Mouse (Mus musculus) CH12.LX (cell line): ENCODE measurements around the gene Gm49340.

Experiments
- CTCF ChIP-seq, 2 experiments: IDR thresholded peaks in 1 of 2; conservative IDR thresholded peaks in 1 of 2; 2 replicates each; pipeline ENCODE4 v1.5.1; 2011 to 2012; ENCODE audit warnings: low read depth in 2 of 2, low read length in 2 of 2, improper control_type of control experiment in 1 of 2, inconsistent platforms in 1 of 2, mild to moderate bottlenecking in 1 of 2, moderate library complexity in 1 of 2
- MYC ChIP-seq: IDR thresholded peaks from 2 replicates; pipeline ENCODE4 v1.6.1; 2011; ENCODE audit warnings: low read depth, mild to moderate bottlenecking, improper control_type of control experiment, low read length
- POLR2A ChIP-seq: IDR thresholded peaks from 2 replicates; pipeline ENCODE4 v1.6.1; 2011; ENCODE audit warnings: low read depth, mild to moderate bottlenecking, improper control_type of control experiment, low read length
- SMC3 ChIP-seq: IDR thresholded peaks from 2 replicates; pipeline ENCODE4 v1.6.1; 2011; ENCODE audit warnings: low read depth, low read length, improper control_type of control experiment

DNA sequence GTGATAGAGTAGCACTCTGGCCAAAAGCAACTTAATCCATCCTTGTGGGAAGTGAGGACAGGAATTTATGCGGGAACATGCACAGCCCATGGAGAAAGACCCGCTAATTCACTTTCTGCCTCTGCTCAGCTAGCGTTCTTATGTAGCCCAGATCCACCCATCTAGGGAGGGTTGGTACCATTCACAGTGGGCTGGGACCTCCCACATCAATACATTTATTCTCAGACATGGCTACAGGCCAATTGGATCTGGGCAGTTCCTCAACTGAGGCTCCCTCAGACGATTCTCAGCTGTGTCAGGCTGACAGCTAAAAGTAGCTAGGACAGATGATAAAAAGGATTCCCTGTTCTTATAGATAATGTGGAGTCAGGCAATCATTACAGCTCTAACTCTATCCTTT lies 2.2 kb upstream of the Gm49340 start:
- TF ChIP-seq POLR2A (no peak), CTCF (conservative IDR thresholded peaks at IDR 0.05 in 1 of 2, IDR thresholded peaks at IDR 0.05 in 1 of 2; ENCODE audit: low read depth in 2 of 2, low read length in 2 of 2) (no peak), MYC (no peak), SMC3 (no peak)
